Mouse (Mus musculus) splenic B cell, adult 2 months (primary cell): ENCODE measurements around the gene Epo.
A peak's percentile ranks its signal among the peaks of the same experiment; 100 is the strongest.

Experiments used
- DNase-seq: peaks from one replicate; pipeline ENCODE4 v3.0.0-alpha.2; 2011; ENCODE audit warnings: low read depth, low spot score
- H3K27me3 ChIP-seq: 2 replicates; pipeline ENCODE4 v1.6.1; 2012; ENCODE audit warnings: mild to moderate bottlenecking, low read length, moderate library complexity, mixed read lengths; ENCODE audit not compliant: control insufficient read depth, poor library complexity, insufficient read depth, severe bottlenecking
- H3K36me3 ChIP-seq: 2 replicates; pipeline ENCODE4 v1.6.1; 2012; ENCODE audit warnings: mild to moderate bottlenecking, low read length, moderate library complexity, mixed read lengths; ENCODE audit not compliant: control insufficient read depth, poor library complexity, insufficient read depth, severe bottlenecking

Epo gene

DNA sequence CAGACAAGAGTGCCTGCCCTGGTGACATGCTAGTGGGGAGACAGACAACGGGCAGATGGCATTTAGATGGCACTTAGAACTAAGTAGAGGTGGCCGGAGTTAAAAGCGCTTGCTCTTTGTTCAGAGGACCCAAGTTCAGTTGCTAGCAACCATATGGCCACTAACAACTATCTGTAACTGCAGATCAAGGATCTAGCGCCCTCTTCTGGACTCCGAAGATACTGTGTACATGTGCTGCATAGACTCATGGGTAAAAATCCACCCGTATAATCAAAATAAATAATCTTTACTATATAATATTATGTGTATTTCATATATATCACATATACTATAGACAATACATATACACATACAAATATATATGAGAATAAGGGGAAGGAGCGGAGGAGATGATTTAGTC is 45.4 kb downstream of the Epo start:
- DNase-seq, result peak; percentile 42
- H3K36me3 ChIP-seq, result no peaks in the 10 kb centered on the region

DNA sequence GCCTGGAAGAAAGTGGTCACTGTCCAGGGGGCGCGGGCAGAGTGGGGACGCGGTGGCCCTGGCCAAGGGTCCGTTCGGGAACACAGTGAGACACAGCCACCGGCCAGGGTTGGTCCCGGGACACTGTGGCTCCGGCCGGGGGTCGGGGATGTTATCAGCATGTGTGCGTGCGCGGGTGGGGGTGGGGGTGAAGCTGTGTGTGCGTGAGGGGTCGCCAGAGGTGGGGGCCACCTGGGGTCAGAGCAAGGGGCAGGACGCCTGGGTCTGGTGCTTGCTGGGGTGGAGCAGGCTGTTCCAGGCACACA is 47.2 kb downstream of the Epo start:
- DNase-seq, result no peak
- no peaks in the 10 kb centered on the region for H3K36me3 ChIP-seq
- no peaks in the 10 kb centered on the region for H3K27me3 ChIP-seq

More for the DNA sequence above, 45.4 kb downstream of the Epo start:
- H3K27me3 ChIP-seq, result no peaks in the 10 kb centered on the region

DNA sequence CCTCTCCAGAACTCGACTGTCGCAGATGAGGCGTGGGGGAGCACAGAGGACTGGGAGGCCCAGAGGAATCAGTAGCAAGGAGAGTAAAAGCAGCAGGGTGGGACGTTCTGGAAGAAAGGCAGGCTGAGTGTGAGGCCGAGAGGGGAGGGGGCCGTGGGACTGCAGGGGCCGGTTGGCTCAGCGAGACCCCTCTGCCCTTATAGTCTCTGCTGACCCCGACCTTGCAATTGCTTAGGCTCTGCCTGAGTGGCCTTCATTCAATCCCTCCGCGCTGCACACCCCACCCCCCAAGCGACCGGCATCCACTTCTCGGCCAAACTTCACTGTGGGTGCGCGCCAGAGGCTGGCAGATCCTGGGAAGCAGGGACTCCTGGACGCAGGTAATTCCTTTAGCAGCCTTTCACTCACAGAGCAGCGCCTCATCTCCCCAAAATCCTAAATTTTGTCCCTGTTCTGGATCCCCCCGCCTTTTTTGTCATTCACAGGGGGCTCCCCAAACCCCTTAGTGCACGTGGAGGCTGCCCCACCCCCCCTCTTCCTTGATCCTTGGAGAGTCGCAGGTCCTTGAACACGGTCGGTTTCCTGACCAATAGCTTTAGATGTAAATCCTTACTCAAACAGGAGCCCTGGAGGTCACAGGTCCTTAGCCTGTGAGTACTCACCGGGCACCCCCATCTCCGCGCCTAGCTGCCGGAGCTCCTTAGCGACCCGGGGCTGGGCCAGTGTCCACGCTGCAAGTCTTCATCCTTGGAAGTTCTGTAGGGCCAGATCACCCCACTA is 47.8 kb downstream of the Epo start:
- H3K27me3 ChIP-seq, result no peaks in the 10 kb centered on the region
- no peaks in the 10 kb centered on the region for H3K36me3 ChIP-seq
- DNase-seq, result no peak

DNA sequence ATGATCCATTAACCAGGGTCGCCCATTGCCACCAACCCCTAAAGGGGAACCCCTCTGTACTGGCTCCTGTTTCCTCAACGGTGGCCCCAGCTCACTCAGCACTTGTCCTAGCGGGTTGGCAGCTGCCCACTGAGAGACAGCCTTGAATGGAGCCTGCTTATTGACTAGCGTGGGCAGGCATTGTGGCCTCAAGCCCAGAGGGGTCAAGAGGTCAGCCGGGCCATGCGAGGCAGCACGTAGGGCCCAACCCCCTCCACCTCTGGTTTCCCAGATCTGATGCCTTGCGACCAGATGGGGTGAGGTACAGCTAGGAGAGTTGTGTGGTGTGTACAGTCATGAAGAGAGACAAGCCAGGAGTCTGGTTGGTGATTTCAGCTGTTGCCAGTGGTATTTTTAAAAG is 51.1 kb downstream of the Epo start:
- no peaks in the 10 kb centered on the region for H3K27me3 ChIP-seq
- no peaks in the 10 kb centered on the region for H3K36me3 ChIP-seq
- DNase-seq, result no peak

DNA sequence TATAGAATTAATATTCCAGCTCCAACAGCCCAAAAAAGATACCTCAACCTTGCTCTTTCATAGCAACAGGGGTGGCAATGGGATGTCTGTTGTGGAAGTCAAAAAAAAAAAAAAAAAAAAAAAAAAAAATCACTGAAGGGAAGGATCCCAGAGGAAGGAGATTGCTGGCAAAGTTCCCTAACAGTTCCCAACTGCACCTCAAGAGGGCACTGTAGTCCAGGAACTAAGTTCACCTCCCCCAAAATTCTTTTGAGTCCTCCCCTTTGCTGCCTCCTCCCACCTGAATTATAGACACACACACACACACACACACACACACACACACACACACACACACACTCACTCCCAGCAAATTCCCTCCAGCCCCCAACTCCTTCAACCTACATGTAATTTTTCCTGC is 51.9 kb downstream of the Epo start:
- no peaks in the 10 kb centered on the region for H3K36me3 ChIP-seq
- no peaks in the 10 kb centered on the region for H3K27me3 ChIP-seq
- DNase-seq, result peak; percentile 75

DNA sequence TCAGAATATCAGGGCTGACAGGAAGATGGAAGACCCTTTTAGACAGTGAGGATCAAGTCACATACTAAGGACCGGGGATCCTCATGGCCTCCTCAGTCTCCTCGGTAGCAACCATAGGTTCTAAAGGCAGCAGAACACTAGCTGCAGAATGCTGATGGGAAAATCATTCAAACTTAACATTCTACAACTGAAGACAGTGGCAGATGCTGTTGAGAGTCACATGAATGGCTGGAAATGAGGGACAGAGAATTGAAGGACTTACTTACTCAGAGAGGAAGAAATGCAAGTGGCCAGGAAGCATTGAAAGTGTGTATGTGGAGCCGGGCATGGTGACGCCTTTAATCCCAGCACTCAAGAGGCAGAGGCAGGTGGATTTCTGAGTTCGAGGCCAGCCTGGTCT is 56.1 kb downstream of the Epo start, which contains the start of gene Zan:
Gene Zan, minus strand, starts transcription at position 101 of the 400 bp plus-strand sequence.
- Histone ChIP-seq H3K36me3 (no peaks in the 10 kb centered on the region), H3K27me3 (no peaks in the 10 kb centered on the region)
- no peak for DNase-seq

DNA sequence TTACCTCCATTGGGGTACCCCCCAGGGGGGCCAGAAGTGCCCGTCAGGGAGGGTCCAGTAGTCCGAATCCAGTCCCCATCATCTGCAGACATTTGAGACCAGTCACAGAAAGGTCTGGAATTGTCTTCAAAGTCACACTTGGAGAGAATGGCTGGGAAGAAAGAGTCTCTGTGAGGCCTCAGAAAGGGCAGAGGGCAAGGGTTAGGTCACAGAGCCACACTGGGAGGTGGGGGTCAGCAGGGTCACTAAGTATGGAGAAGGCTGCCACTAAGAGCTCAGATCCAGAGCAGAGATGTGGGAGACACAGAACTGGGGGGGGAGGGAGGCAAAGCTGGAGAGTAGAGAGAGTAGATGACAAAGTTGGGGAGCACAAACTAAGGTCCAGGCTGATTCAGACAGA is 58.7 kb downstream of the Epo start:
- DNase-seq, result no peak
- no peaks in the 10 kb centered on the region for H3K27me3 ChIP-seq
- H3K36me3 ChIP-seq, result no peaks in the 10 kb centered on the region

DNA sequence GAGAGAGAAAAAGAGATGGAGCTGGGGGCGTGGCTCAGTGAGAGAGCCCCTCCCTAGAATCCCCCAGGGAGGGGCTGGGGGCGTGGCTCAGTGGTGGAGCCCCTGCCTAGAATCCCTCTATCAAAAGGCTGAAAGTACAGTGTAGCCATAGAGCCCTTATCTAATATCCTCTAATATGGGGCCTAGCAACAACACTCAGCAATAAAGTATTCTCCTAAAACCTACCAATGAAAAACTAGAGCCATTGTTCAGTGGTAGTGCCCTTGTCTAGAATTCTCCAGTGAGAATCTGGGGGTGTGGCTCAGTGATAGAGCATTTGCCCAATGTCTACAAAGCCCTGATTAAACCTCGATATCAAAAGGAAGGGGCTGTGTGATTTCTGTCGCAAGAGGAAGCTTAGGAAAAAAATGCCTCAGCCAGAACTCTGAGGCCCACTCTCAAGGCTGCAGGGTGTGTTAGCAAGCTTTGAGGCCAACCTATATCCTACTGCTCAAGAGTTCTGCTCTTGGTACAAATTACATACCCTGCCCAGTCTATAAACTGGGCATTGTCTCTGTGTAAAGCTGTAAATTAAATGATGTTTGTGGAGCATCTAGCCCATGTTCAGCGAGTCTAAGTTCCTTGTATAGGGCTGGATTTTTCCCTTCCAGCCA is 60.7 kb downstream of the Epo start:
- DNase-seq, result no peak
- Histone ChIP-seq H3K36me3 (no peaks in the 10 kb centered on the region), H3K27me3 (no peaks in the 10 kb centered on the region)

DNA sequence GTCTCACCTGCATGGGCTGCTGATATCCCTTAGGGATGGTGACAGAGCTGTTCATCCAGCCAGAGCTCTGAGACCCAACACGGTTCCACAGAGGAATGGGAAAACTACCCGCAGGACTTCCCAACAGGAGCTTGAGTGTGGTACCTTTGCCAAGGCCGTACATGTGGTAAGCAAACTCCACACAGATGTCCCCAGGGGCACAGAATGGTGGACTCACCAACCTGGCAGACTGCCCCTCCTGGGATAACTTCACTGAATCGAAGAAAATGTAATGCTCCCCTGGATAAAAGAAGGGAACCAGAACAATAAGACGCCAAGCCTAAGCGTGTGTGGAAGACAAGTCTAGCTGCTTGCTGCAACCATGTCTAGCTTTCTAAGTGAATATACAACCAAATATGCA is 66.1 kb downstream of the Epo start:
- no peaks in the 10 kb centered on the region for H3K36me3 ChIP-seq
- no peak for DNase-seq
- H3K27me3 ChIP-seq, result no peaks in the 10 kb centered on the region

DNA sequence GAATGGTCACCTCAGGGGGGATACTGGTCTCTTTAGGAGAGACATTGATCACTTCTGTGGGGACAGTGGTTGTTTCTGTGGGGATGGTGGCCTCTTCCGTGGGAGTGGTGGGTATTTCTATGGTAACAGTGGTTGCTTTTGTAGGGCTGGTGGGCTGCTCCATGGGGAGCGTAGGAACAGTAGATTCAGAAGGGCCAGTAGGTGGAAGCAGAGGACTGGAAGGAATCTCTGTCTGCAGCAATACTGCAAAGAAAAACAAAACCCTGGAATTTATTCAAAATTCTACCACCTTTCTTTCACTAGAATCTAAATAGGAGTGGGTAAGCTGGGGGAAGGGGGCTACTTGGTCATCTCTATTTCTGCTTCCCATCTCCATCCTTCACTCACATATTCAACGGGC is 68.0 kb downstream of the Epo start:
- DNase-seq, result no peak
- H3K27me3 ChIP-seq, result no peaks in the 10 kb centered on the region

DNA sequence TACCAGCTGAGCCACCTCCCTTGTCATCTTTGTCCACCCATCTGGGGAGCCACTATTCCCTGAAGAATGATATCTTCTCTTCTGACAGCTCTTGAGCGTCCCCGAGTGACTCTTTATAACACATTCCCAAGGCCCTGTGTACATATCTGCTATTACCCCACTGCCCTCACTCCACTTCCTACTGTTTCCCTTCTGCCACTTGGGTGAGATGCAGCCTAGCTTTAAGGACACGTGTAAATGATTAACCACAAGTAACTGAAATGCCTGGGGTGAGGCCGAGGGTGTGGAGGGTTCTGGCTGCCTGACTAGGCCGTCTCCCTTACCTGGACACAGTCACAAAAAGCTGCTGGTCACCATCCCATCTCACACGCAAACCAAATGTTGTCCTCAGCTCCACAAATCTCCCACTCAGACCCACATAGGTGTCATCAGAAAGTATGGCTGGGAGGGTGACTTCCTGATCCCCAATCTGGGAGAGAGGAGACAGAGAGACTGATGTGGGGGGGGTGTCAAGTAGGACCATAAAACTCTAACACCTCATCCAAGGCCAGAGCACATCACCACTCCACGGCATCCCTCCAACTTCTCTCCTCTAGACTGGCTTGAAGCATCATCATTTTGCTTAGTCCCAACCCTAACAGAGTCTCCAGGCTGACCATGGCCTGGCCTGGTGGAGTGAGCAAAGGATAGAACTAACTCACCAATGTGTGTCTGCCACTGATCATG is 77.0 kb downstream of the Epo start:
- no peaks in the 10 kb centered on the region for H3K27me3 ChIP-seq
- no peaks in the 10 kb centered on the region for H3K36me3 ChIP-seq

More for the DNA sequence above, 68.0 kb downstream of the Epo start:
- no peaks in the 10 kb centered on the region for H3K36me3 ChIP-seq

DNA sequence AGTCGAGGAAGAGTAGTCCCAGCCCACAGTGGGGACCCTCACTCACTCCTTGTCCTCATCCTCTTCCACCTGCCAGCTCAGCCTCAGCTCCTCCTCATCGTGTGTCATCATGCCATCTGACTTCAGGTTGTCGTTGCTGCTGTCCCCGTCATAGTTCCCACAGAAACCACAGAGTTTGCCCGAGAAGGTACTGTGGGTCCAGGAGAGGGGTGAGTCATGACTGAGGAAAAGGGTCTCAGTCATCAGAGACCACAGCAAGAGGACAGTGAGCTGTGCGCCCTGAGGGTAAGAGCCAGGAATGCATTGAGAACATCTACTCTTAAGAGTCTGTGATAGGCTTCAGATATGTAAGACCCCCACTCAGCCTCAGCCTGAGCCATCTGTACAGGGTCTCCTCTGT is 77.8 kb downstream of the Epo start:
- Histone ChIP-seq H3K27me3 (no peaks in the 10 kb centered on the region), H3K36me3 (no peaks in the 10 kb centered on the region)
- no peak for DNase-seq

More for the DNA sequence above, 77.0 kb downstream of the Epo start:
- no peak for DNase-seq

DNA sequence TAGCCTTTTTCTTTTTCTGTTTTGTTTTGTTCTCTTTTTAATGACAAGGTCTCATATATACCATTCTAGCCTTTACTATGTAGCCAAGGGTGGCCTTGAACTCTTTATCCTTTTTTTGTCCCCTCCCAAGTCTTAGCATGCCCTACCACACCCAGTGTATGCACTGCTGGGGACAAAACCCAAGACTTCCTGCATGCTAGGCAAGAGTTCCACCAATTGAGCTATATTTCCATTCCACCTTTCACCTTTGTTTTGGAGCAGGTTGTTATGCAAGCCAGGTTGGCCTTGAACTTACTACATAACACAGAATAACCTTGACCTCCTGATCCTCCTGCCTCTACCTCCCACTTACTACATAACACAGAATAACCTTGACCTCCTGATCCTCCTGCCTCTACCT is 87.5 kb downstream of the Epo start:
- DNase-seq, result no peak
- H3K27me3 ChIP-seq, result no peaks in the 10 kb centered on the region
- no peaks in the 10 kb centered on the region for H3K36me3 ChIP-seq

DNA sequence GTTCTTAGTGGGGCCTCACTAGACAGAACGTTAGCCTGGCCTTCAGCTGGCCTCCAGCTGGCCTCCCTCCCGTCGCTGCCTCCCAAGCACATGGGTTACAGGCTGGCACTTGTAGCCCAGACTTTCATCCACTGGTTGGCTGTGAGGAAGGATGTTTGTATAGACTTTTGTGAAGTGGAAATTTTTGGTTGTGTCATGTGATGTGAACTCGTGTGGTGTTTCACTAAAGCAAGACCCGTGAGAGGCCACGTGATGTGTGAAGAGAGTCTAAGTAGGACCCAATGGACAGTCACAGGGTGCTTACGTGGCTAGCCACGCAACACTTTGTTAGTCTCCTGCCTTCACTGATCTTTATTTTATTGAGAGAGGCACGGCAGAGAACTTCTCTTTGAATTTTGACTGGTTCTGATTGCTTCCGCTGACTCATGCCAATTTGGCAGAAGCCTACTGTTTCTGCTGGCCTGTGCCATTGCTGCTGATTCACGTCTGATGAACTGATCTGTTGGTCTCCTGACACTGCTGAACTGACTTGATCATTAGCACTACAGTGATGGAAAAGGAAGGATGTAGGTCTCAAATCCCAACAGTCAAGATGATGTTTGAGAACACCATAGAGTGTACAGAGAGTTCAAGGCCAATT is 92.7 kb downstream of the Epo start:
- no peak for DNase-seq

DNA sequence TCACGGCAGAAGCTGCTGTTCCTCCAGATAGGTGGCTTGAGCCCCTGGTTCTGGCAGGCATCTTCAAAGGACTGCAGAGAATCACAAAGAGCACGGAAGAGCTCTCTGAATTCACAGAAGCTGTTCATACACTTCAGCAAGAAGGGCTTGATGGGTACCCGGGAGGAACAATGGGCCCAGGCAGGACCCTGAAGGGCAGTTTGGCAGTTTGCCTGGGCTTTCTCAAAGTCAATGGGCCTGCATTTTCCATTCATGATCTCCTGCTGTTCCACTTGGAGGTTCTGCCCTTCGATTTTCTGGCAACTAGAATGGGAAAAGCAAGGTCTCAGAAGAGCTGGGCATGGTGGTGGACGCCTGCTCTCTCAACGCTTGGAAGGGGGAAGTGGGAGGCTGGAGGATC is 99.2 kb downstream of the Epo start:
- H3K27me3 ChIP-seq, result no peaks in the 10 kb centered on the region
- H3K36me3 ChIP-seq, result no peaks in the 10 kb centered on the region
- DNase-seq, result no peak

More for the DNA sequence above, 92.7 kb downstream of the Epo start:
- no peaks in the 10 kb centered on the region for H3K36me3 ChIP-seq
- no peaks in the 10 kb centered on the region for H3K27me3 ChIP-seq
